Mouse (Mus musculus): ENCODE results near the gene Rnf121. TPM values are rescaled to one million over a fixed set of nuclear protein-coding genes. Genes with fewer than 3 reads are reported as not detected.
A peak's percentile ranks its signal among the peaks of the same experiment; 100 is the strongest.

Rnf121 gene
- polyA plus RNA-seq, 1 experiment from 2014 or later = 30.3 TPM

- no peak overlapping the region for H3K27ac ChIP-seq
- no peaks in the 10 kb centered on the region for H3K9me3 ChIP-seq
- H3K4me3 ChIP-seq = no peak overlapping the region
- WGBS = 93% methylated on average over 2 of the region's 2 CpGs
- H3K27me3 ChIP-seq (ENCODE audit: insufficient read depth, poor library complexity, severe bottlenecking) = no peaks in the 10 kb centered on the region
- no peaks in the 10 kb centered on the region for H3K4me1 ChIP-seq (replicated peaks)
- peaks cover 100% of the 10 kb centered on the region for H3K36me3 ChIP-seq
- DNase-seq (ENCODE audit: low spot score) = no peak
These were observed 50.3 kb downstream of the Rnf121 start for GRCm38 (mm10) chr7:102014995-102015394.

- Histone ChIP-seq H3K9me3 (no peaks in the 10 kb centered on the region), H3K27ac (no peak overlapping the region), H3K4me1 (replicated peaks) (no peaks in the 10 kb centered on the region), H3K27me3 (ENCODE audit: insufficient read depth, poor library complexity, severe bottlenecking) (no peaks in the 10 kb centered on the region), H3K4me3 (no peak overlapping the region), H3K36me3 (peaks cover 100% of the 10 kb centered on the region)
- WGBS = 90% methylated on average over 8 of the region's 8 CpGs
- DNase-seq (ENCODE audit: low spot score) = no peak
These were observed 51.9 kb downstream of the Rnf121 start for GRCm38 (mm10) chr7:102013416-102013815.

GRCm38 (mm10) chr7:102011855-102012254, 53.4 kb downstream of the Rnf121 start:
- 93% methylated on average over 9 of the region's 9 CpGs for WGBS
- Histone ChIP-seq H3K36me3 (peaks cover 100% of the 10 kb centered on the region), H3K4me3 (no peak overlapping the region), H3K27me3 (ENCODE audit: insufficient read depth, poor library complexity, severe bottlenecking) (no peaks in the 10 kb centered on the region), H3K9me3 (no peaks in the 10 kb centered on the region), H3K27ac (no peak overlapping the region), H3K4me1 (replicated peaks) (no peaks in the 10 kb centered on the region)
- no peak for DNase-seq (ENCODE audit: low spot score)

- Histone ChIP-seq H3K4me3 (no peak overlapping the region), H3K36me3 (peaks cover 100% of the 10 kb centered on the region), H3K27ac (no peak overlapping the region), H3K9me3 (no peaks in the 10 kb centered on the region), H3K27me3 (ENCODE audit: insufficient read depth, poor library complexity, severe bottlenecking) (no peaks in the 10 kb centered on the region), H3K4me1 (replicated peaks) (no peaks in the 10 kb centered on the region)
- 94% methylated on average over 1 of the region's 1 CpGs for WGBS
- DNase-seq (ENCODE audit: low spot score) = no peak
These were observed 58.7 kb downstream of the Rnf121 start for GRCm38 (mm10) chr7:102006520-102006919.

GRCm38 (mm10) chr7:102000921-102001630, 64.2 kb downstream of the Rnf121 start:
- Histone ChIP-seq H3K36me3 (peaks cover 100% of the 10 kb centered on the region), H3K4me3 (no peak overlapping the region), H3K4me1 (replicated peaks) (no peaks in the 10 kb centered on the region), H3K27ac (no peak overlapping the region), H3K27me3 (ENCODE audit: insufficient read depth, poor library complexity, severe bottlenecking) (no peaks in the 10 kb centered on the region), H3K9me3 (no peaks in the 10 kb centered on the region)
- DNase-seq (ENCODE audit: low spot score) = no peak
- 88% methylated on average over 26 of the region's 26 CpGs for WGBS

- Histone ChIP-seq H3K27me3 (ENCODE audit: insufficient read depth, poor library complexity, severe bottlenecking) (no peaks in the 10 kb centered on the region), H3K27ac (no peak overlapping the region), H3K4me3 (no peak overlapping the region), H3K9me3 (no peaks in the 10 kb centered on the region), H3K36me3 (peaks cover 100% of the 10 kb centered on the region), H3K4me1 (replicated peaks) (no peaks in the 10 kb centered on the region)
- DNase-seq (ENCODE audit: low spot score) = no peak
- 90% methylated on average over 8 of the region's 8 CpGs for WGBS
These were observed 65.0 kb downstream of the Rnf121 start for GRCm38 (mm10) chr7:102000296-102000695.

- Histone ChIP-seq H3K36me3 (peaks cover 100% of the 10 kb centered on the region), H3K27me3 (ENCODE audit: insufficient read depth, poor library complexity, severe bottlenecking) (no peaks in the 10 kb centered on the region), H3K27ac (no peak overlapping the region), H3K4me1 (replicated peaks) (no peaks in the 10 kb centered on the region), H3K9me3 (no peaks in the 10 kb centered on the region), H3K4me3 (no peak overlapping the region)
- DNase-seq (ENCODE audit: low spot score) = no peak
- 90% methylated on average over 15 of the region's 15 CpGs for WGBS
These were observed 65.7 kb downstream of the Rnf121 start for GRCm38 (mm10) chr7:101999461-102000151.

GRCm38 (mm10) chr7:101998194-101998927, 66.9 kb downstream of the Rnf121 start:
- Histone ChIP-seq H3K27me3 (ENCODE audit: insufficient read depth, poor library complexity, severe bottlenecking) (no peaks in the 10 kb centered on the region), H3K27ac (no peak overlapping the region), H3K4me1 (replicated peaks) (no peaks in the 10 kb centered on the region), H3K9me3 (no peaks in the 10 kb centered on the region), H3K36me3 (peaks cover 100% of the 10 kb centered on the region), H3K4me3 (no peak overlapping the region)
- 76% methylated on average over 14 of the region's 14 CpGs for WGBS
- DNase-seq (ENCODE audit: low spot score) = peak; percentile 76

- Histone ChIP-seq H3K4me3 (no peak overlapping the region), H3K27ac (no peak overlapping the region), H3K27me3 (ENCODE audit: insufficient read depth, poor library complexity, severe bottlenecking) (no peaks in the 10 kb centered on the region), H3K9me3 (no peaks in the 10 kb centered on the region), H3K36me3 (peaks cover 100% of the 10 kb centered on the region), H3K4me1 (replicated peaks) (no peaks in the 10 kb centered on the region)
- WGBS = 92% methylated on average over 3 of the region's 3 CpGs
- DNase-seq (ENCODE audit: low spot score) = no peak
These were observed 71.0 kb downstream of the Rnf121 start for GRCm38 (mm10) chr7:101994241-101994640.

GRCm38 (mm10) chr7:101985081-101985480, 80.2 kb downstream of the Rnf121 start:
- Histone ChIP-seq H3K27ac (no peak overlapping the region), H3K4me3 (no peak overlapping the region), H3K27me3 (ENCODE audit: insufficient read depth, poor library complexity, severe bottlenecking) (no peaks in the 10 kb centered on the region), H3K36me3 (peaks cover 78% of the 10 kb centered on the region), H3K4me1 (replicated peaks) (no peaks in the 10 kb centered on the region), H3K9me3 (no peaks in the 10 kb centered on the region)
- 91% methylated on average over 3 of the region's 3 CpGs for whole genome bisulfite sequencing
- DNase-seq (ENCODE audit: low spot score) = no peak

- Histone ChIP-seq H3K4me3 (no peak overlapping the region), H3K27me3 (ENCODE audit: insufficient read depth, poor library complexity, severe bottlenecking) (no peaks in the 10 kb centered on the region), H3K36me3 (peaks cover 64% of the 10 kb centered on the region), H3K9me3 (no peaks in the 10 kb centered on the region), H3K4me1 (replicated peaks) (no peaks in the 10 kb centered on the region), H3K27ac (no peak overlapping the region)
- WGBS = 73% methylated on average over 1 of the region's 1 CpGs
- no peak for DNase-seq (ENCODE audit: low spot score)
These were observed 82.5 kb downstream of the Rnf121 start for GRCm38 (mm10) chr7:101982735-101983134.

GRCm38 (mm10) chr7:101974505-101974904, 90.8 kb downstream of the Rnf121 start:
- Histone ChIP-seq H3K4me1 (replicated peaks) (peaks cover 38% of the 10 kb centered on the region), H3K27ac (no peak overlapping the region)

GRCm38 (mm10) chr7:101973730-101974129, 91.5 kb downstream of the Rnf121 start:
- H3K4me3 ChIP-seq = no peak overlapping the region
- H3K27me3 ChIP-seq (ENCODE audit: insufficient read depth, poor library complexity, severe bottlenecking) = no peaks in the 10 kb centered on the region
- no peak overlapping the region for H3K27ac ChIP-seq
- no peak for DNase-seq (ENCODE audit: low spot score)
- peaks cover 46% of the 10 kb centered on the region for H3K4me1 ChIP-seq (replicated peaks)
- peaks cover 38% of the 10 kb centered on the region for H3K36me3 ChIP-seq
- 74% methylated on average over 3 of the region's 3 CpGs for WGBS
- no peaks in the 10 kb centered on the region for H3K9me3 ChIP-seq

More at GRCm38 (mm10) chr7:101974505-101974904, 90.8 kb downstream of the Rnf121 start:
- Histone ChIP-seq H3K27me3 (ENCODE audit: insufficient read depth, poor library complexity, severe bottlenecking) (no peaks in the 10 kb centered on the region), H3K36me3 (peaks cover 42% of the 10 kb centered on the region), H3K9me3 (no peaks in the 10 kb centered on the region), H3K4me3 (no peak overlapping the region)
- 66% methylated on average over 2 of the region's 2 CpGs for WGBS
- no peak for DNase-seq (ENCODE audit: low spot score)
